Mouse (Mus musculus): ENCODE data around the gene Slc27a4. TPM values are rescaled to one million over a fixed set of nuclear protein-coding genes. Genes with fewer than 3 reads are reported as not detected.

Gene Slc27a4
- 56.0 and 57.6 TPM in 2 replicates for polyA plus RNA-seq (2015; fragmentation: Nextera tagmentation; extraction: Ambion mirVana)

DNA sequence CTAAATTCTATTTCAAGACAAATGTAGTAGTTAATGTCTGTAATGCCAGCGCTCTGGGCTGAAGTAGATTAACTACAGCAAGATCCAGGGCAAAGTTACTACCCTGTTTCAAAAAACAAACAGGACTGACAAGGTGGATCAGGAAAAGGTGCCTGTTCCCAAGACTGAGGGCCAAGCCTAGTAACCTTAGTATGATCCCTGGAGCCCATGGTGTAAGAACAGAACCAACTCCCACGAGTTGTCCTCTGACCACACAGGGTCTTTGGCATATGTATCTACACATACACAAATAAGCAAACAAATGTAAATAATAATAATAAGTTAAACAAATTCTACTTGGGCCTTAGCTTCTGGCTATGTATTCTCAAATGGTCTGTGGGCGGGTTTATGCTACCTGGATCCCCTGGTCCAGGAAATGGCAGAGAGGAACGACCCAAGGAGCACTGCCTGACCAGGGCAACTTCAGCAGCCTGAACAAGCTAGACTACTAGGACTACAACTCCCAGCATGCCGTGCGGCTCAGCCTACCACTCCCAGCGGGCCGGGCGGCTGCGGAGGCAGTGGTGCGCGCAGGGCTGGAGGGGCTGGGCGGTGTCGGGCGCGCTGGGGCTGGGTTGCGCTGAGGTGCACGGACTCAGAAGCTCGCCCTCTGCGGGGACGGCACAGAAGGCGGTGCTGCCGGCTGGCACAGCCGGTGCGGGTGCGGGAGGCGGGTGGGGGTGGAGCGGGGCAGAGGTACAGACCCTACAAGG is at the start of gene Slc27a4:
Gene Slc27a4, plus strand, starts transcription at position 560 of the 752 bp plus-strand sequence.

DNA sequence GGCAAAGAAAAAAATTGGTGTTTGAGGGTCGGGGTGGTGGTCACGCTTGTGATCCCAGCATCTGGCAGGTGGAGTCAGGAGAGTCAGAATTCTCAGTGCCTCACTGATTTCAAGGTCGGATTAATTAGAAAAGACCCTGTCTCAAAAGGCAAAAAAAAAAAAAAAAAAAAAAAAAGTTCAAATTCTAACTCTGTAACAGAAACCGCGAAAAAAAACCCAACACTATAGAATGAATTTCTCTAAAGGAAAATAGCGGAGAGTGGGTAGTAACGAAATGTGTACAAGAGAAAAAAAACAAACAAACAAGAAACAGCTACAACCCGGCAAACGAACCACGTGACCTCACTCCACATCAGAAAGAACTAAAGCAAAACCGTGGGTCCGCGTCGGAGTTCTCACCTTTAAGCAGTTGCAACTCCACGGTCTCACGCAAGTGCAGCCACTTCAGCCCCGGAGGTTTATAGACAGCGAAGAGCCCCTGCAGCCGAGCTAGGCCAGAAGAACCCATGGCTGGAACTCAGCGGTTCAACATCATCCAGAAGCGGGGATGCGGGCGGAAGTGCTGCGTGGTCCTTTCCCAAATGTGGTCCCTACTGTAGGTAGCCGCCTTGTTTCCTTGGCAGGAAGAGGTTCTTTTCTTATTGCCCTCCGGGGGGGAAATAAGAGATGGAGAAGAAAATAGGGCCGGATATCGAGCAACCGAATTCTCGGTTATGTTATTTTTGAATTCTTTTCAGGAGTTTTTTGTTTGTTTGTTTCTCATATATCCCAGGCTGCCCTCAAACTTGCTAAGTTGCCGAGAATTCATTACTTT is 15.1 kb upstream of the Slc27a4 start, which contains the start of gene Coq4:
Gene Coq4, plus strand, starts transcription at position 390 of the 814 bp plus-strand sequence.

DNA sequence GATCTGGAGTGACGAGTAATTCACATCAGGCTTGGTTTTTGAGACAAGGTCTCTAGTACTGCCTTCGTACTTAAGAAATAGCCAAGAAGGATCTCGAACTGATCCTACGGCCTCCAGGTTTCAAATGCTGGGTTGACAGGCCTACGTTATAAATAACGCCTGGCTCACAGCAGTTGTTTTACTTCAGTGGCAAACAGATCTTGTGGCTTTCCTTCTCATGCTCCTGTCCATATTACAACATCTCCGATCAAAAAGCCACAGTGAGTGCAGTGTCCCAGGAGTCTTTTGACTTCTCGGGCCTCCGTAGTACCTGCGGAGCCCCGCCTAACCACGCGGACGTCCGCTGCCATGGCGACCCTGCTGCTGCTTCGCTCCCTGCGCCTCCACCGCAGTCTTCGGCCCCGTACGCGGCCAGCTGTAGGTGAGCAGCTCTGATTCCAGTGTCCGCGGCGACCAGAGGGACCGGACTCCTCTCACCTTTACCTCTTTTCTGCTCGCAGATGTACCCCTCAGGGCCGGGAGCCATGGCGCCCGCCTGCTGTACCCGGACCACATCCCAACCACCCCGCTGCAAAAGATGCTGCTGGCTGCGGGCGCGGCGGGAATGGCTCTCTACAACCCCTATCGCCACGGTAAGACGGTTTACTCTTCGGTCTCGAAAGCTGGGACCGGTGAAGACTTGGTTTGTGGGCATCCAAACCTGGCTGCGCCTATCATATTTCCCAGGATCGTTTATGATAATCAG is 14.3 kb upstream of the Slc27a4 start, which contains the start of gene Trub2:
Gene Trub2, minus strand, starts transcription at position 566 of the 745 bp plus-strand sequence.

DNA sequence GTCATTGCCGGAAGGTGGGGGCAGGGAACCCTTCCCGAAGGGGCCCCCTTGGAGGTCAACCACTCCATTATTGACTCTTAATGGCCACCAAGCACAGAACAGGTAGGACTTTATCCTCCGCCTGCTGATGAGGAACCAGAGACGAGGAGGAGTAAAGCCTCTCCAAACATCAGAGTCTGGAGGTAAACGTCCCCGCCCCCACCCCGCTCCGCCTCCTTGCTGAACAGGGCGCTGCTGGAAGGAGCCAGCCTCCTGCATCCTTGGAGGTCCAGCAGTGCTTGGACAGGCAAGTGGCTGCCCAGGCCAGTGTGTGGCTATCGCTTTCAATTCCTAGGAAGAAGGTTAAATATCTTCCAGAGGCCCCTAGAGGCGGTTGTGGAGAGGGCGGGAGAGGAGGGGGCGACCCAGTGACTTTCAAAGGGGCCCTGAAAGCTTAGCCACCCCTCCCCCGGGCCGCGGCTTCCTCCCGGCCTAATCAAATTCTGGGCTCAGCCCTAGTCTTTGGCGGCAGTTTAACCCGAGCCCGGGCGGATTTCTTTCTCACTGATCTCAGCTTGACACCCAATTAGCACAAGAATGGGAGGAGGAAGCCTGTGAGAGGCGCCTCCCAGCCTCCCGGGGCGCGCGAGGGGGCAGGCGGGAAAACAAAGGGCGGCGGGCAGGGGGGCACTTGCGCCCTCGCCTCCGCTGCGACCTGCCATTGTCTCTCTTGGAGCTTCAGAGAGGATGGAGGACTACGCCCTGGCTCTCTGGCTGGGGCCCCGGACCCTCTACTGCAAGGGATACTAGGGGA is 17.8 kb downstream of the Slc27a4 start, which contains the start of gene Urm1:
Gene Urm1, plus strand, starts transcription at position 51 of the 793 bp plus-strand sequence.

Small RNA genes lying within 50 kb of the gene (microRNA-seq; reads per million reads assigned to microRNA genes)
- gene Mir219a-2 (not detected), gene Mir219b (not detected)

Other genes starting within 250 kb of the Slc27a4 start
- gene Rapgef1, start 182.9 kb upstream of the Slc27a4 start, polyA plus RNA-seq (2015; fragmentation: Nextera tagmentation; extraction: Ambion mirVana), result 16.3 and 16.7 TPM in 2 replicates
- gene Gm13420, start 50.9 kb upstream of the Slc27a4 start, polyA plus RNA-seq (2015; fragmentation: Nextera tagmentation; extraction: Ambion mirVana), result 0.75 and 0.85 TPM in 2 replicates
- not detected in 2 replicates for gene Gm13547, start 43.3 kb upstream of the Slc27a4 start, polyA plus RNA-seq (2015; fragmentation: Nextera tagmentation; extraction: Ambion mirVana)
- gene Coq4, start 15.1 kb upstream of the Slc27a4 start, polyA plus RNA-seq (2015; fragmentation: Nextera tagmentation; extraction: Ambion mirVana), result 35.9 and 50.8 TPM in 2 replicates
- gene Trub2, start 14.1 kb upstream of the Slc27a4 start, polyA plus RNA-seq (2015; fragmentation: Nextera tagmentation; extraction: Ambion mirVana), result 30.1 and 35.4 TPM in 2 replicates
- gene Urm1, start 17.4 kb downstream of the Slc27a4 start, polyA plus RNA-seq (2015; fragmentation: Nextera tagmentation; extraction: Ambion mirVana), result 28.1 and 31.0 TPM in 2 replicates
- 20.6 and 20.7 TPM in 2 replicates for gene Cercam, start 66.5 kb downstream of the Slc27a4 start, polyA plus RNA-seq (2015; fragmentation: Nextera tagmentation; extraction: Ambion mirVana)
- 59.9 and 65.7 TPM in 2 replicates for gene Odf2, start 86.6 kb downstream of the Slc27a4 start, polyA plus RNA-seq (2015; fragmentation: Nextera tagmentation; extraction: Ambion mirVana)
- gene Gle1, start 132.8 kb downstream of the Slc27a4 start, polyA plus RNA-seq (2015; fragmentation: Nextera tagmentation; extraction: Ambion mirVana), result 39.7 and 44.2 TPM in 2 replicates
- 183 and 244 TPM in 2 replicates for gene Sptan1, start 162.9 kb downstream of the Slc27a4 start, polyA plus RNA-seq (2015; fragmentation: Nextera tagmentation; extraction: Ambion mirVana)
- 57.4 and 65.7 TPM in 2 replicates for gene Wdr34, start 246.2 kb downstream of the Slc27a4 start, polyA plus RNA-seq (2015; fragmentation: Nextera tagmentation; extraction: Ambion mirVana)